Mouse (Mus musculus) megakaryocyte, adult 5-6 weeks (primary cell): ENCODE measurements around the gene Sin3a. TPM values are rescaled to one million over a fixed set of nuclear protein-coding genes. Genes with fewer than 3 reads are reported as not detected.

Experiments
- ATAC-seq: 2 replicates; pipeline ENCODE4 v1.8.0; 2016; ENCODE audit warnings: mild to moderate bottlenecking, inconsistent platforms; ENCODE audit not compliant: poor library complexity, severe bottlenecking
- total RNA-seq, 2 experiments: library from RNA; stranded (forward) in 1 of 2; stranded (reverse) in 1 of 2; fragments of 153-499, 151-499 nt in 1 of 2; fragments of 221-1000, 200-1000 nt in 1 of 2; gene quantifications; 2 replicates each; pipeline versions ENCODE4 v1.2.3 to v1.2.4; 2015 to 2017

Sin3a gene
- total RNA-seq, 2 experiments from 2014 or later: 87.5 to 89.8 TPM

DNA sequence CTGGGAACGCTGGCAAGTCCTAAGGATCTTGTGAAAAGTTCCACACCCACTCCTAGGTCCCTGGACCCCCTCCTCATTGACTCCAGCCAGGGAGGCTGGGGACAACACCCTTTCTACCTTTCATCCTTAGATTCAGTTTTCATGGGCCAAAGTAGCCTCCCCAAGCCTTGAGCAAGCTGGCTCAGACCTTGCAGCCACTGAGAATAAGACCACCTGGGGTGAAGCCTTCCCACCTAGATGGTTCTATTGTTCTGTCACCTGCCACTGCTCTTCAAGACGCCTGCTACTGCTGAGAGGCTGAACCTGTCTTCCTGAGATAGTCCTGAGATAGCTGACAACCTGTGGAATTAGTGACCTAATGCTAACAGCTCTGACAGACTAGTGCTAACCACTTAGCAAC lies 91.3 kb downstream of the Sin3a start:
- no peak for ATAC-seq

DNA sequence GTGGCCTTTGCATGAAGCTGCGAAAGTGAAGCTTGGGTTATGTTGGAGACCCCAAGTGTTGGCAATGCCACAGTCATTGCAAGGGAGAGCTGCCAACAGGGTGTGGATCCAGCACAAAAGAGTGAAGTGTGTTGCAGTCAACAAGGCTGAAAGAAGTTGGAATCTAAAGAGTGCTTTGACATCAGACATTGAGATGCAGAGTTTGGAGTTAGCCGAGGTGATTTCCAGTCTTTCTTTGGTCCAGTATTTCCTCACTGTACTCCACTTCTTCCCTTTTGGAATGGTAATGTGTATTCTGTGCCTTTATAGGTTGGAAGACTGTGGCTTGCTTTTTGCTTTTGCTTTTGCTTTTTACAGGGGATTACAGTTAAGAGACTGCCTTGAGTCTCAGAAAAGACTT lies 94.3 kb downstream of the Sin3a start:
- ATAC-seq: no peak

DNA sequence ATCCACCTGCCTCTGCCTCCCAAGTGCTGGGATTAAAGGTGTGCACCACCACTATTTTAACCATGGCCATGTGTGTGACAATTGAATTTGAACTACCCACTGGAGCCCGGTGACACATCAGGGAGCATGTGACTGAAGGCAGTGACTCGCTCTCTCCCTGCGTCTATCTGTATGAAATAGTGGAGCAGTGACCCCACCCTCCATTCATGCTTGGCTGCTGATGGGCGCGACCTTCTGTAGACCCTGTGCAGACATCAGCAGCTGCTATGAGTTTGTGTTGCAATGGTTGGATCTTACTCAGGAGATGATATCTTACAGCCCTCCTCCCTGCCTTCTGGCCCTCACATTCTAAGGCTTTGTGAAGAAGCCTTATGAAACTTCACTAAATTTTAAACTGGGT lies 96.6 kb downstream of the Sin3a start:
- no peak for ATAC-seq

Other genes starting within 250 kb of the Sin3a start
- not detected in 2 replicates for gene Odf3l1, start 207.4 kb upstream of the Sin3a start, total RNA-seq (2015)
- gene Odf3l1, start 207.4 kb upstream of the Sin3a start, total RNA-seq (2017): not detected in 2 replicates
- gene Cspg4, start 207.0 kb upstream of the Sin3a start, total RNA-seq (2015): not detected in 2 replicates
- gene Cspg4, start 207.0 kb upstream of the Sin3a start, total RNA-seq (2017): not detected in 2 replicates
- 3.6 and 4.0 TPM in 2 replicates for gene Snx33, start 143.7 kb upstream of the Sin3a start, total RNA-seq (2015)
- 2.2 and 3.1 TPM in 2 replicates for gene Snx33, start 143.7 kb upstream of the Sin3a start, total RNA-seq (2017)
- gene Imp3, start 134.6 kb upstream of the Sin3a start, total RNA-seq (2015): 71.0 and 83.9 TPM in 2 replicates
- gene Imp3, start 134.6 kb upstream of the Sin3a start, total RNA-seq (2017): 34.2 and 54.6 TPM in 2 replicates
- 3.5 and 4.6 TPM in 2 replicates for gene Snupn, start 121.2 kb upstream of the Sin3a start, total RNA-seq (2015)
- 5.0 and 7.1 TPM in 2 replicates for gene Snupn, start 121.2 kb upstream of the Sin3a start, total RNA-seq (2017)
- 11.9 and 12.6 TPM in 2 replicates for gene Ptpn9, start 77.1 kb upstream of the Sin3a start, total RNA-seq (2015)
- 9.8 and 10.9 TPM in 2 replicates for gene Ptpn9, start 77.1 kb upstream of the Sin3a start, total RNA-seq (2017)
- 27.4 and 47.7 TPM in 2 replicates for gene Man2c1, start 58.6 kb downstream of the Sin3a start, total RNA-seq (2015)
- 33.6 and 35.4 TPM in 2 replicates for gene Man2c1, start 58.6 kb downstream of the Sin3a start, total RNA-seq (2017)
- gene Neil1, start 76.3 kb downstream of the Sin3a start, total RNA-seq (2015): 5.4 and 5.5 TPM in 2 replicates
- 2.1 and 4.1 TPM in 2 replicates for gene Neil1, start 76.3 kb downstream of the Sin3a start, total RNA-seq (2017)
- 100 and 108 TPM in 2 replicates for gene Commd4, start 86.3 kb downstream of the Sin3a start, total RNA-seq (2015)
- 150 and 151 TPM in 2 replicates for gene Commd4, start 86.3 kb downstream of the Sin3a start, total RNA-seq (2017)
- gene Trcg1, start 164.5 kb downstream of the Sin3a start, total RNA-seq (2015): not detected in 2 replicates
- not detected in 2 replicates for gene Trcg1, start 164.5 kb downstream of the Sin3a start, total RNA-seq (2017)
- 15.6 and 17.9 TPM in 2 replicates for gene 1700017B05Rik, start 190.6 kb downstream of the Sin3a start, total RNA-seq (2015)
- gene 1700017B05Rik, start 190.6 kb downstream of the Sin3a start, total RNA-seq (2017): 8.4 and 15.1 TPM in 2 replicates